Mouse (Mus musculus) heart, embryonic 12.5 days (tissue): Measurements from ENCODE around the gene Kif5c. TPM values are rescaled to one million over a fixed set of nuclear protein-coding genes. Genes with fewer than 3 reads are reported as not detected.

ENCODE experiments used
- ATAC-seq: fragments of 200-750 bp; cut with Nextera tagmentation; 2 replicates; pipeline ENCODE4 v1.8.0; 2017; ENCODE audit warnings: moderate TSS enrichment, moderate library complexity; ENCODE audit not compliant: insufficient number of reproducible peaks, low FRiP score
- H3K27ac ChIP-seq: fragments of 300-500 bp; sonication (generic); 2 replicates; pipeline ENCODE4 v1.5.1; 2016; ENCODE audit warnings: mild to moderate bottlenecking, moderate library complexity; ENCODE audit not compliant: poor library complexity, severe bottlenecking
- H3K27me3 ChIP-seq: fragments of 300-500 bp; sonication (generic); replicated peaks from 2 replicates; pipeline ENCODE4 v1.6.1; 2016; ENCODE audit warnings: mild to moderate bottlenecking, moderate library complexity
- H3K36me3 ChIP-seq: fragments of 300-500 bp; sonication (generic); 2 replicates; pipeline ENCODE4 v1.6.1; 2016; ENCODE audit warnings: mild to moderate bottlenecking, moderate library complexity
- H3K4me1 ChIP-seq: fragments of 300-500 bp; sonication (generic); replicated peaks from 2 replicates; pipeline ENCODE4 v1.6.1; 2016; ENCODE audit warnings: mild to moderate bottlenecking
- H3K4me2 ChIP-seq: fragments of 300-500 bp; sonication (generic); 2 replicates; pipeline ENCODE4 v1.6.1; 2016; ENCODE audit warnings: mild to moderate bottlenecking, moderate library complexity
- H3K4me3 ChIP-seq: fragments of 300-500 bp; sonication (generic); 2 replicates; pipeline ENCODE4 v1.5.1; 2016; ENCODE audit warnings: mild to moderate bottlenecking
- H3K9ac ChIP-seq: fragments of 300-500 bp; sonication (generic); 2 replicates; pipeline ENCODE4 v1.6.1; 2016; ENCODE audit warnings: mild to moderate bottlenecking, moderate library complexity
- H3K9me3 ChIP-seq: fragments of 300-500 bp; sonication (generic); replicated peaks from 2 replicates; pipeline ENCODE4 v1.6.1; 2016; ENCODE audit warnings: mild to moderate bottlenecking, moderate library complexity
- WGBS: fragments of 180-500 bp; shearing (Covaris S2); methylation state at CpG from one replicate; pipeline ENCODE4 v1.1.7; 2016; 5-methylcytosine and 5-hydroxymethylcytosine counted together
- polyA plus RNA-seq: library from polyadenylated mRNA; unstranded; fragments of >200 nt; fragmentation: Nextera tagmentation; extraction: Ambion mirVana; gene quantifications from 2 replicates; pipeline ENCODE4 v1.2.1, GENCODE M21; 2016

Gene Kif5c
- polyA plus RNA-seq, 1 experiment from 2014 or later: 1.2 TPM

DNA sequence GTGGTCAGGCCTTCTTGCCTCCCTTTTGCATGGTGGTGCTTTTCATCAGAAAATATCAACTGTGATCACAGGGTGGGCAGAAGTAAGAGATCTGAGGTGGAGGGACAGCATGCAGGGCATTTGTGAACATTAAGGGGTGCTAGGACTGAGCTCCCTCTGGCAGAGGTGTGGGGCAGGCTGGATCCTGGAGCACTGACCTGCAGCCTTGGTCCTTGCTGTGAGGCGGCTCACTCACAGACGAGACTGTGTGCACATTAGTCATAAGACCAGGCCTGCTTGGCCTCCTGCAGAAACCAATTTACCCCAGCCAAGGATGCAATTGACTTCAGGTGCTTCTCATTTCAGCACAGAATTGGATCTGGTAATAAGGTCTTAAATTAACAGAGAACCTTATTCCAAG is 128.6 kb downstream of the Kif5c start:
- no peak overlapping the region for H3K27ac ChIP-seq
- no peak overlapping the region for H3K4me2 ChIP-seq
- no peaks in the 10 kb centered on the region for H3K27me3 ChIP-seq
- 72% methylated on average over 2 of the region's 2 CpGs for WGBS
- no peaks in the 10 kb centered on the region for H3K9me3 ChIP-seq
- H3K4me1 ChIP-seq: peaks cover 44% of the 10 kb centered on the region
- no peak overlapping the region for H3K4me3 ChIP-seq
- ATAC-seq: no peak
- H3K36me3 ChIP-seq: no peaks in the 10 kb centered on the region
- no peak overlapping the region for H3K9ac ChIP-seq

DNA sequence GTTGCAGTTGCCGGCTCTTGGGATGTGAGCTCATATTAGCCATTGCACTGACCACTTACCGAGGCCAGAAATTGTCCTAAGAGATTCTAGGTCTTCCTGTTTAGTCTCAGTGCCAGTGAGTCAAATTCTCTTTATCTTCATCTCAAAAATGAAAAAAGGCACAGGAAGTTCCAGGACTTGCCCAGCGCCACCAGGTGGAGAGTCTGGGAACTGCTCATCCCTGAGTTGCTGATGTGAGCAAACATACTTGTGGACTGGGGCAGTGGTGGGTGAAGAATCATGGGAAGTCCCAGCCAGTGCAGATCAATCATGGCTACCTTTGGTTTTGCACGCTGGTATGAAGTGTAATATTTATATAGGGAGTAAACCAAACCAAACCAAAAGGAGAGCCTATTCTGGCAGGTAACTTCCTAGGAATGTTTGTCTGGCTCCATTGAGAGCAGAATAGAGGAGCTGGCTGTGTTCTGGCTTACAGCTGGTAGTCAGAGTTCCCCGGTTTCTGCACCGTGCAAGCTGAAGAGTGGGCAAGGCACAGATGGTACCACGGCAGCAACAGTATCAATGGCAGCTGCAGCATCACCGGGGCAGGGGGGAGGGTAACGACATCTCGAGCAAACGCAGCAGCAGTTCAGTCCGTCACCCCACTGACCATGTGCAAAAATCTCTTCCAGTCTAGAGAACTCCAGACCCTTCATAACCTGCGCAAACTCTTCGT is 129.7 kb downstream of the Kif5c start:
- H3K27ac ChIP-seq: no peak overlapping the region
- peaks cover 43% of the 10 kb centered on the region for H3K4me1 ChIP-seq
- H3K9ac ChIP-seq: no peak overlapping the region
- H3K36me3 ChIP-seq: no peaks in the 10 kb centered on the region
- WGBS: 78% methylated on average over 14 of the region's 14 CpGs
- no peak overlapping the region for H3K4me2 ChIP-seq
- H3K27me3 ChIP-seq: no peaks in the 10 kb centered on the region
- H3K4me3 ChIP-seq: no peak overlapping the region
- no peak for ATAC-seq
- H3K9me3 ChIP-seq: no peaks in the 10 kb centered on the region

DNA sequence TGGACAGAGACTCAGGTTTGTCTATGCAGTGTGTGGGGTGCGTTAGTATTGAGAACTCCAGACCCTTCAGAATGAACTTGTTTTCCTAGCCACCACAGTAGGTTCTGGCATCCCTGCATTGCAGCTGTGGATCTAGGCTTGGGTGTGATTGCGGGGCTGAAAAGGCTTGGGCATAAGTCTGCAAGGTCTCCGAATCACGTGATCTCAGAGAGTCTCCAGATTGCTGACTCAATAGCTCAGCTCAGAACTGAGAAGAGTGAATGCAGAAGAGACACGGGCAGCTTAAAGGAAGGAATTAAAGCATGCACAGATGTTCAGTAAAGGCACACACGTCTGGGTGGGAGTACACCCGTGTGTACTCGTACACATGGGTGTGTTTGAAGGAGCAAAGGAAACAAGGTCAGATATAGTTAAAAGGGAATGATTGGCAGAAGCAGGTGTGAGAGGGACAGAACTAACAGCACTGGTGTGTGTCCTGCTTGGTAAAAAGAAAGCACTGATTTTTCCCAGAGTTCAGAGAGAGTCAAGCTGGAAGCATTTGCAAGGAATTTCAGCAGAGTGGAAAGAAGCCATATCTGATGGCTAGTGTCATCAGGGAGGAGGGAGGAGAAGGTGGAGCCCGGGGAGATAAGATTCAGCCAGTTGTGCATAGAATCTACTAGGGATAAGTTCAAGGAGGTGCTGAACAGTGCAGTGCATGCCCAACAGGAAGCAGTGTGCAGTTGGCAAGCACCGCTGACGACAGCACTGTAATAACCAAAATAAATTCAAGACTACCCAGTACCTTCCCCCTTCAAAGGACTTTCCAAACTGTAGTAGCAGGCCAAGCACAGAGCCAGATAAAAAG is 130.9 kb downstream of the Kif5c start:
- H3K27me3 ChIP-seq: no peaks in the 10 kb centered on the region
- H3K9ac ChIP-seq: no peak overlapping the region
- no peaks in the 10 kb centered on the region for H3K9me3 ChIP-seq
- H3K4me1 ChIP-seq: peaks cover 32% of the 10 kb centered on the region
- peak overlapping the region; percentile 37 for H3K27ac ChIP-seq
- no peaks in the 10 kb centered on the region for H3K36me3 ChIP-seq
- WGBS: 40% methylated on average over 11 of the region's 11 CpGs
- H3K4me2 ChIP-seq: peak overlapping the region; percentile 25
- H3K4me3 ChIP-seq: no peak overlapping the region
- peak; percentile 64 for ATAC-seq

DNA sequence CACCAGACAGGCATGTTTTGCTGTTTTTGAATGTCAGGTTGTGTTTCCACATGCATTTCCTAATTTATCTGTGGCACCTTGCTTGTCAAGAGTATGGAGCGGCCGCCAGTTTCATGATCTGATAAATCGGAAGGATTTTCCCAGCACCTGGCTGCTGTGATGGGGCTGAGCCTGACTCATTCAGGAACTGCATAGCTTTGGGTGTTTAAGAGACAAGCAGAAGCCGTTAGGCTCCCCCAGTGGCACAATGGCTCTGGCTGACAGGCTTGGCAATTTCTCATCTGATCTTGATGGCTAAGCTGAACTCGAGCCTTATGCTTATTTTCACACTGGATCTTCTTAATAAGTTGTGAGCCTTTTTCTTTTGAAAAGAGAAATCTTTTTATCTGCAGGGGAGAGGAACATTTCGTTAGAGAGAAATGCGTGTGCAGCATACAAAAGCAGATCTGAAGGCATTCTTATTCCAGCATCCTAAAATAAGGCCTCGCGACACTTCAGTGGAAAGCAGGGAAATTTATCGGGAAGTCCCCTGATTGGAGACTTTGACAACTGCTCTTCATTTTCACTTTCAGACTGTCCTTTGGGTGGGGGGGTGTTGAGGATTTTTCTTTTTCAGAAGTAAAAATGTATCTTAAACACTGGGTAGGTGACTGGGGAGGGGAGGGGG is 132.6 kb downstream of the Kif5c start:
- ATAC-seq: no peak
- Histone ChIP-seq H3K9me3 (no peaks in the 10 kb centered on the region), H3K9ac (no peak overlapping the region), H3K27me3 (no peaks in the 10 kb centered on the region), H3K4me3 (no peak overlapping the region), H3K4me2 (no peak overlapping the region), H3K4me1 (peaks cover 22% of the 10 kb centered on the region), H3K36me3 (no peaks in the 10 kb centered on the region), H3K27ac (no peak overlapping the region)
- WGBS: 78% methylated on average over 10 of the region's 10 CpGs

DNA sequence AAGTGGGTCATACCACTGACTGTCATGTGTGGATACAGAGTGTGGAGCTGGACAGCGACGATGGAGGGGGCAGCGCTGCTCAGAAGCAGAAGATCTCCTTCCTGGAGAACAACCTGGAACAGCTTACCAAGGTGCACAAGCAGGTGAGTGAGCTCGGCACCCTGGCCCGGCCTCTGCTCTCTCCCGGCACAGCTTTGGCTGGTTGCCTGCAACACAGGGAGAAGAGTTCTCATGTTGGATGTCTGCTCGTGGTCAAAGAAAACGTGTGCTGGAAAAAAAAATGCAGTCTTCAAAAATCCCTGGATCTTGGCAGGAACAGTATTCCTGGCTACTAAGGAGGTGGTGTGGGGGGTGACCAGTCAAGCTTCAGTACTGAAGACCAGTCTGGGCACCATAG is 133.1 kb downstream of the Kif5c start:
- no peaks in the 10 kb centered on the region for H3K36me3 ChIP-seq
- WGBS: 86% methylated on average over 8 of the region's 8 CpGs

DNA sequence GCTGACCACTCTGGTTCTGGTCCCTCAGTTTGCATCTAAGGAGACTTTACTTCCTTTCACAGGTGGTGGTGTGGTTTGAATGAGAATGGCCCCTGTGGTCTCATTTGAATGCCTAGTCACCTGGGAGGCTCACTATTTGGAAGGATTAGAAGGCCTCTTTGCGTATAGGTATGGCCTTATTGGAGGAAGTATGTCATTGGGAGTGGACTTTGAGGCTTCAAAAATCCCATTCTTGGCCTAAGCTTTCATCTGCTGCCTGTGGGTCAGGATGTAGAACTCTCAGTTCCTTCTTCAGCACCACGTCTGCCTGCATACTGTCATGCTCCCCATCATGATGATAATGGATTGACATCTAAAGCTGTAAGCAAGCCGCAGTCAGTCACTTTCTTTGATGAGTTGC is 134.0 kb downstream of the Kif5c start:
- no peaks in the 10 kb centered on the region for H3K36me3 ChIP-seq

More for the DNA sequence above, 133.1 kb downstream of the Kif5c start:
- no peak overlapping the region for H3K9ac ChIP-seq
- no peaks in the 10 kb centered on the region for H3K27me3 ChIP-seq
- ATAC-seq: no peak
- peaks cover 17% of the 10 kb centered on the region for H3K4me1 ChIP-seq
- H3K4me3 ChIP-seq: no peak overlapping the region
- no peak overlapping the region for H3K4me2 ChIP-seq
- no peak overlapping the region for H3K27ac ChIP-seq
- H3K9me3 ChIP-seq: no peaks in the 10 kb centered on the region

DNA sequence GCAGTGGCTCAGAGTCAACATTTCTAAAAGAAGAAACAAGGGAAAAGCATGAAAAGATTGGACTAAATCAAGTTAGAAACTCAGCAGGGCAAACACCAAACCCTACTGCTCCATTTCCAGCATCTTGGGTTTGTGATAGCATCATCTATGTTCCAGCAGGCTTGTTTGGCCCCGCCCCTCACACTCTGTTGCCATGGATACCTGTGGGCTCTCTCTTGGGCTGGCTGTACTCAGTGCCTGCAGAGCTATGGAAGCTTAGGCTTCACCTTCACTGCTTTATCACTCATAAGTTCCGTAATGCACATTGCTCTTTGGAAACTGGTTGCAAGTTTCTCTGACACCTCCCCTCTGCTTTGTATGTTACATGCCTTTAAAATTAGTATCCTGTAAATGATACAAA is 136.0 kb downstream of the Kif5c start:
- H3K27me3 ChIP-seq: no peaks in the 10 kb centered on the region
- H3K36me3 ChIP-seq: no peaks in the 10 kb centered on the region
- H3K9me3 ChIP-seq: no peaks in the 10 kb centered on the region
- 54% methylated on average over 2 of the region's 2 CpGs for WGBS
- ATAC-seq: no peak
- H3K27ac ChIP-seq: no peak overlapping the region
- H3K4me1 ChIP-seq: peaks cover 8% of the 10 kb centered on the region
- no peak overlapping the region for H3K4me2 ChIP-seq
- no peak overlapping the region for H3K4me3 ChIP-seq
- no peak overlapping the region for H3K9ac ChIP-seq

More for the DNA sequence above, 134.0 kb downstream of the Kif5c start:
- Histone ChIP-seq H3K27ac (no peak overlapping the region), H3K4me3 (no peak overlapping the region), H3K4me1 (peaks cover 14% of the 10 kb centered on the region), H3K27me3 (no peaks in the 10 kb centered on the region), H3K9ac (no peak overlapping the region), H3K9me3 (no peaks in the 10 kb centered on the region), H3K4me2 (no peak overlapping the region)
- ATAC-seq: no peak
- WGBS: 77% methylated on average over 3 of the region's 3 CpGs

DNA sequence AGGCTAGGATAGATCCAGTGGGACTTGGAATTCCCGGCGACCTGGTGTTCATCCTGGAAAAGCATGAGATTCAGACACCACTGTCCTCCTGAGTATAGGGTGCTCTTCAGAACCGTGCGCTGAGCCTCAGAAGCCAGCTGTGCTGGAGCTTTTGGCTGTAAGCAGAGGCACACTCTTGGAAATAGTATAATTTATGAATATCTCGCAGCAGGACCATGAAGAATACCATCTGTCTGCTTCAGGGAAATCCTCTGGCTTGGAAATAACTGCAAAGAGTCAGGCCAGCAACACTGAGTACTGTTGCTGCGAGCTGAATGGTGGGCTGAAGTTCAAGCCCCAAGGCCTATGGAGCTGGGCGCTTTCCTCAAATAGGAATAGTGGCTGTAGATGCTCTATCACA is 138.5 kb downstream of the Kif5c start:
- Histone ChIP-seq H3K9ac (no peak overlapping the region), H3K27ac (no peak overlapping the region), H3K4me3 (no peak overlapping the region), H3K36me3 (no peaks in the 10 kb centered on the region), H3K4me1 (no peaks in the 10 kb centered on the region), H3K9me3 (no peaks in the 10 kb centered on the region), H3K4me2 (no peak overlapping the region), H3K27me3 (no peaks in the 10 kb centered on the region)
- ATAC-seq: no peak
- WGBS: 83% methylated on average over 7 of the region's 7 CpGs

DNA sequence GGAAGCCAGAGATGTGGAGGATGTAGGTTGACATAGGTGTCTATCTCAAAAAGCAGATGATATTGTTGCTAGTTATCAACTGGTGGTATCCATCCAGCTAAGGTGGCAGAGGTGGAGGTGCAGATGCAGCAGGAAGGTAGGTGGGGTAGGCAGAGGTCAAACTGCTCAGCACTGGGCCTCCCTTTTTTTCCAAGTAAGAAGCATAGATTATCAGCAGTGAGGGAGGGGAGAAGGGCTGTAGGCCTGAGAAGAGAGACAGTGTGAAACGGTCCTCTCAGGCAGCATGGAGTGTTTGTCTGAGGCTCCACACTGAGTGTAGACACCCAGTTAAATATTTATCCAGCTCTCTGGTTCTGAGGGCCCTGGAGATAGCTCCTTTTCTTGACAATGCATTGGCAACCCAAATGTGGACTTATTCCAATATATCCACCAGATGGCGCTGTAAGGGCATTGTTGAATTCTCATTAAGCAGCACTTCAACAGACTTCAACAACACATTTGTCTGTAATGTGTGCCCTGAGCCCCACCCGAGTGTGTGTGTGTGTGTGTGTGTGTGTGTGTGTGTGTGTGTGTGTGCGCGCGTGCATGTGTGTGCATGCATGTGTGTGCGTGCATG is 145.3 kb downstream of the Kif5c start:
- Histone ChIP-seq H3K4me3 (no peak overlapping the region), H3K4me1 (no peaks in the 10 kb centered on the region), H3K9ac (no peak overlapping the region), H3K36me3 (no peaks in the 10 kb centered on the region), H3K4me2 (no peak overlapping the region), H3K27me3 (no peaks in the 10 kb centered on the region), H3K27ac (no peak overlapping the region), H3K9me3 (no peaks in the 10 kb centered on the region)
- 49% methylated on average over 7 of the region's 7 CpGs for WGBS
- ATAC-seq: no peak

DNA sequence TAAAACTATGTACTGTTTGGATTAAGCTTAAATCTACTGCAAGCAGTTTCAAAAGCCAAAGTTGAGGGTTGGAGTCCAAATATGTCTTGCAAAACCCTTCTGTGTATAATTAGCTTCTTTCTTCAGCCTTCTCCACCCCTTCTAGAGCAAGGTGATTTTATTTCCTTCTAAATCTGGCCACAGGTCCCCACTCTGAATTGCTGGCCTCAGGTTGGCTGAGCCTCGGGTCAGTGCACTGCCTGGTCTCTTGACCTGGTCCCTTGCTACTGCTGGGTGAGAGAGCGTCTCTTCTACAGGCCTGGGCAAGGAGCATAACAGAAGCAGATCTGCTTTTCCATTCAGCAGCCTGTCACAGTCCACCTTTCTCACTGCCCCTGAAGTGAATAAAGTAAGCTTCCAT is 149.8 kb downstream of the Kif5c start:
- no peak overlapping the region for H3K4me2 ChIP-seq
- H3K9ac ChIP-seq: no peak overlapping the region
- 81% methylated on average over 2 of the region's 2 CpGs for WGBS
- no peaks in the 10 kb centered on the region for H3K9me3 ChIP-seq
- H3K36me3 ChIP-seq: no peaks in the 10 kb centered on the region
- no peaks in the 10 kb centered on the region for H3K27me3 ChIP-seq
- H3K4me1 ChIP-seq: peaks cover 4% of the 10 kb centered on the region; the same call in 1 of the 2 replicates
- no peak overlapping the region for H3K27ac ChIP-seq
- no peak overlapping the region for H3K4me3 ChIP-seq
- ATAC-seq: no peak

DNA sequence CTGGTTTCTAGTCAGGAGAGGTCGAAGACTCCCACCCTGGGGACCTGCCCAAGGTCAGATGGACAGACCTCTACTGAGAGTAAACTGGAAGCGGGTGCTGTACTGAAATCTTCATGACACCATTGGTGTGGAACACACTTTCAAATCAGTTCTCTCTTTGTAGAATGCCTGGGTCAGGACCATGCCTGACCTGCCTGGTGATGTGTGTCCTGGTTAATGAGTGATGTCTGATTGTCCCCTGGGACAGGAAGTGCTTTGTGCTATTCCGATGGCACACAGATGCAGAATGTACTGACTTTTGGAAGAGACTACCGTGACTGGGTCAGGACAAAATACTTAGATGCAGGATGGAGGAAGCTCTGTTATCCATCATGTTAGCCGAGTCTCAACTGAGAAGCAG is 151.3 kb downstream of the Kif5c start:
- no peak overlapping the region for H3K4me3 ChIP-seq
- no peaks in the 10 kb centered on the region for H3K27me3 ChIP-seq
- H3K9ac ChIP-seq: no peak overlapping the region
- H3K27ac ChIP-seq: no peak overlapping the region
- H3K36me3 ChIP-seq: no peaks in the 10 kb centered on the region
- no peaks in the 10 kb centered on the region for H3K9me3 ChIP-seq
- peaks cover 4% of the 10 kb centered on the region; the same call in 1 of the 2 replicates for H3K4me1 ChIP-seq
- 68% methylated on average over 5 of the region's 5 CpGs for WGBS
- H3K4me2 ChIP-seq: no peak overlapping the region
- no peak for ATAC-seq
